Mouse (Mus musculus) G1E (cell line): ENCODE measurements at regions not wholly inside any gene's neighbourhood (a gene's known extent, or its start where the extent isn't known, plus 50 kb on each side); places are given as distances from the start of the nearest gene placed in this dataset.

Source experiments
- ATAC-seq: 2 replicates; pipeline ENCODE4 v1.8.0; 2016; ENCODE audit warnings: mild to moderate bottlenecking; ENCODE audit not compliant: insufficient number of reproducible peaks, poor library complexity, low FRiP score, severe bottlenecking; ENCODE audit errors: extremely low read depth
- DNase-seq: peaks from one replicate; pipeline ENCODE4 v3.0.0; 2012; ENCODE audit warnings: low spot score
- H3K27me3 ChIP-seq: 2 replicates; pipeline ENCODE4 v1.6.1; 2012; ENCODE audit warnings: mild to moderate bottlenecking, low read length, inconsistent platforms; ENCODE audit not compliant: insufficient read depth
- H3K36me3 ChIP-seq: replicated peaks from 2 replicates; pipeline ENCODE3; 2012; ENCODE audit warnings: mild to moderate bottlenecking, inconsistent platforms
- H3K4me1 ChIP-seq: 2 replicates; pipeline ENCODE4 v1.6.1; 2012; ENCODE audit warnings: low read depth, low read length, inconsistent platforms, mixed read lengths; ENCODE audit not compliant: insufficient read depth
- H3K4me3 ChIP-seq: 2 replicates; pipeline ENCODE4 v1.5.1; 2012; ENCODE audit warnings: low read depth, mild to moderate bottlenecking, inconsistent platforms, low read length, moderate library complexity, mixed read lengths
- H3K9me3 ChIP-seq: replicated peaks from 2 replicates; pipeline ENCODE4 v1.6.1; 2012; ENCODE audit warnings: inconsistent platforms
- CTCF ChIP-seq: IDR thresholded peaks from 2 replicates; pipeline ENCODE4 v1.5.1; 2012; ENCODE audit warnings: low read depth, low read length, inconsistent platforms, mixed read lengths
- GATA1 ChIP-seq: IDR thresholded peaks from 2 replicates; pipeline ENCODE4 v1.6.1; 2012; ENCODE audit warnings: borderline replicate concordance, low read length, inconsistent platforms, mixed read lengths
- GATA2 ChIP-seq: IDR thresholded peaks from 2 replicates; pipeline ENCODE4 v1.6.1; 2012; ENCODE audit warnings: low read depth, low read length, inconsistent platforms, borderline replicate concordance
- POLR2AphosphoS5 ChIP-seq: IDR thresholded peaks from 2 replicates; pipeline ENCODE4 v1.6.1; 2012; ENCODE audit warnings: low read depth, low read length, inconsistent platforms; ENCODE audit not compliant: insufficient replicate concordance
- TAL1 ChIP-seq: conservative IDR thresholded peaks from 2 replicates; pipeline ENCODE4 v1.6.1; 2012; ENCODE audit warnings: low read depth, low read length, inconsistent platforms, mixed read lengths

DNA sequence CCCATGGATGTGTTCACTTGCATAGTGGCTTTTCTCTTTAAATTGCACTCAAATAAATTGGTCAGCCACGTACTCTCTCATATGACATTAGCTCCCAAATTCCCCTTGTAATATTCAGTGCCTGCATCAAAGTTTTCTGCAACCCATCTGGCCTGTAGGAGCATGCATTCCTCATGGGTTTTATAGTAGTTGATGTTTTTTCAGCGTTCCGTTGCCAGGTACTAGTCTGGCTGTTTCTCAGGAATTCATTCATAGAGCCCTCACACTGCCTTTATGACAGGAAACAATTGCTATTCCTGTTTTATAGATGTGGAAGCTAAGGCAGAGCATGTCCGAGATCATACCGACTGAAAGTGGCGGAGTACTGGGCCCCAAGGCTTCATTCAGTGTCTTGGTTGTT is 292.6 kb upstream of the N4bp1 start:
- no peak for ATAC-seq
- DNase-seq, result no peak
- Histone ChIP-seq H3K4me1 (no peaks in the 10 kb centered on the region), H3K9me3 (peaks cover 57% of the 10 kb centered on the region), H3K27me3 (no peaks in the 10 kb centered on the region), H3K36me3 (no peaks in the 10 kb centered on the region), H3K4me3 (no peak overlapping the region)
- no peak for TF ChIP-seq GATA1
- TF ChIP-seq TAL1, result no peak
- TF ChIP-seq CTCF, result no peak

GRCm38 (mm10) chr8:87175097-87175496 is 290.0 kb upstream of the N4bp1 start:
- Histone ChIP-seq H3K4me3 (no peak overlapping the region), H3K27me3 (no peaks in the 10 kb centered on the region), H3K9me3 (peaks cover 48% of the 10 kb centered on the region), H3K36me3 (no peaks in the 10 kb centered on the region), H3K4me1 (no peaks in the 10 kb centered on the region)
- TF ChIP-seq TAL1 (no peak), GATA2 (no peak), GATA1 (no peak), POLR2AphosphoS5 (no peak), CTCF (no peak)
- DNase-seq (no peak), ATAC-seq (no peak)

DNA sequence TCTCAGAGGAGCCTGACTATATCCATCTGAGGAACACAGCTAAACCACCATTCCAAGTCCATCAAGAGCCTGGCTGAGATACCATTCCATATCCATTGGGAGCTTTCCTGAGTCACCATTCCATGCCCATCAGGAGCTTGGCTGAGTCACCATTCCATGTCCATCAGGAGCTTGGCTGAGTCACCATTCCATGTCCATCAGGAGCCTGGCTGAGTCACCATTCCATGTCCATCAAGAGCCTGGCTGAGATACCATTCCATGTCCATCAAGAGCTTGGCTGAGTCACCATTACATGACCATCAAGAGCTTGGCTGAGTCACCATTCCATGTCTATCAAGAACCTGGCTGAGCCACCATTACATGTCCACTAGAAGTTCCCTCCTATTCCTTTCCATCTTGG is 288.7 kb upstream of the N4bp1 start:
- ATAC-seq, result no peak
- Histone ChIP-seq H3K4me1 (no peaks in the 10 kb centered on the region), H3K27me3 (no peaks in the 10 kb centered on the region), H3K9me3 (peaks cover 49% of the 10 kb centered on the region), H3K36me3 (no peaks in the 10 kb centered on the region), H3K4me3 (no peak overlapping the region)
- TF ChIP-seq CTCF, result no peak
- TF ChIP-seq GATA2, result no peak
- TF ChIP-seq POLR2AphosphoS5, result no peak
- TF ChIP-seq GATA1, result no peak
- no peak for TF ChIP-seq TAL1
- DNase-seq, result no peak

DNA sequence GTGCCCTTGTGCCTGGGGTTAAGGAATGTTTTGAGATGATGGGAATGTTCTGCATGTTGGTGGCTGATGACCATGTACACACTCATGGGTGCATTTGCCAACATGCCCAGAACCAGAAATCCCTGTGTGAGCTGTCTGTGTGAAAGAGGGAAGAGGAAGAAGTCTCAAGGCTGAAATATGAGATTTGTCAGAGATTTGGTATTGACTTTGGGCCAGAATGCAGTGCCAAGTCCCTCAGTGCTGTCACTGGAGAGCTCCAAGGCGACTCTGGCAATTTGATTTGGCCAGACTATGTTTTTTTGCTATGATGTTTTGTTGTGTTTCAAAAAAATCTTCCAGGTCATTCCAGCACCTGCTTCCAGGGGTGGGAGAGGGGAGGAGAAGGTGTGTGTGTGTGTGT is 281.7 kb upstream of the N4bp1 start:
- Histone ChIP-seq H3K36me3 (no peaks in the 10 kb centered on the region), H3K9me3 (peaks cover 63% of the 10 kb centered on the region), H3K27me3 (no peaks in the 10 kb centered on the region), H3K4me3 (no peak overlapping the region), H3K4me1 (no peaks in the 10 kb centered on the region)
- TF ChIP-seq GATA2 (no peak), GATA1 (no peak), CTCF (no peak), POLR2AphosphoS5 (no peak), TAL1 (no peak)
- no peak for DNase-seq
- no peak for ATAC-seq

DNA sequence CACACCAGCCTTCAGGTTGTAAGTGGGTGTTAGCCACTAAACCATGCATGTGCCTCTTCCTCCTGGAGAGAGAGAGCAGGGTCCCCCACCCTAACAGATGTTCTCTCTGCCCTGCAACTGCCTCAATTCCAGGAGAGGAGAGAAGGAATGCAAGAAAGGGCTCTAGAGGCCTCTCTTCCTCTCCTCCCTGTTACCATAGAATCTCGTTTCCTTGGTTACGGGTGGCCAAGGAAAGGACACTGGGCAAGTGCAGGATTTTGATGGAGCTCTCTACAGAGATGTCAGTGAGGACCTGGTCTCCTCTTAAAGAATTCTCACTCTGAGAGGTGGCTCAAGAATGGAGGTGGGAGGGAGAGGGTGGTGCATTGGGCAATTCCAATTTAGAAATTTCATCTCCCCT is 275.4 kb upstream of the N4bp1 start:
- TF ChIP-seq GATA2 (no peak), TAL1 (no peak), GATA1 (no peak), POLR2AphosphoS5 (no peak), CTCF (no peak)
- DNase-seq (no peak), ATAC-seq (no peak)
- H3K27me3 ChIP-seq, result no peaks in the 10 kb centered on the region
- H3K36me3 ChIP-seq, result no peaks in the 10 kb centered on the region
- H3K9me3 ChIP-seq, result peaks cover 69% of the 10 kb centered on the region
- H3K4me1 ChIP-seq, result no peaks in the 10 kb centered on the region
- no peak overlapping the region for H3K4me3 ChIP-seq

- ATAC-seq (no peak), DNase-seq (no peak)
- H3K36me3 ChIP-seq, result no peaks in the 10 kb centered on the region
- TF ChIP-seq POLR2AphosphoS5 (no peak), CTCF (no peak), GATA2 (no peak), TAL1 (no peak), GATA1 (no peak)
- no peak overlapping the region for H3K4me3 ChIP-seq
- no peaks in the 10 kb centered on the region for H3K27me3 ChIP-seq
- peaks cover 73% of the 10 kb centered on the region for H3K9me3 ChIP-seq
- no peaks in the 10 kb centered on the region for H3K4me1 ChIP-seq
Measured at GRCm38 (mm10) chr8:87158322-87158721, 273.3 kb upstream of the N4bp1 start.

DNA sequence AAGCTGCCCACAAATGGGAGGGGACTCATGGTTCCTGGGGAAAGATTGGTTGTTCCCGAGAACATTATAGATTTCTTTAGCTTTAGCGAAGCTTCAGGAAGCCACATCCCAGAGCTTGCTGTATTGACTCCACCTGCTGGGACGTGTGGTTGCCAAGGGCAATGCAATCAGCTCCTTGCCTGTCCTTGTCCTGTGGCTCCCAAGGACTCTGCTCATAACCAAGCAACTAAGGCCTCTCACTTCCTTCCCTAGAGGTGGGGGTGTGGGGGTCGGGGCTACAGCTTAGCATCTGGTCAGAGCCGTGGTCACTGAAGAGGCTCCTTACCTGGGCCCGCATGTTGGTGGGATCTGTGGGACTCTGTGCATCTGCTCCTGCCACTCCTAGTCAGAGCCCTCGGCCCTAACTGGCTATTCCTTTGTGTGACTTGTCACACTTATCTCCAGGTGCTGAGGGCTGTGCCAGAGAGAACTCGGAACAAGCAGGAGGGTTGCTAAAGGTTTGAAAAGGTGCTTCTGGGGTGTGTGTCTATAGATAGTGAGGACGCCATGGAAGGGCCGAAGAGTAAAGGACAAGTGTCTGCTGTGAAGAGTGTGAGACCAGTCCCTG is 270.9 kb upstream of the N4bp1 start:
- Histone ChIP-seq H3K36me3 (no peaks in the 10 kb centered on the region), H3K27me3 (no peaks in the 10 kb centered on the region), H3K4me1 (no peaks in the 10 kb centered on the region), H3K4me3 (no peak overlapping the region), H3K9me3 (peaks cover 77% of the 10 kb centered on the region)
- DNase-seq (no peak), ATAC-seq (no peak)
- no peak for TF ChIP-seq GATA1
- no peak for TF ChIP-seq CTCF
- TF ChIP-seq GATA2, result no peak
- TF ChIP-seq TAL1, result no peak
- TF ChIP-seq POLR2AphosphoS5, result no peak
